Mouse (Mus musculus) embryo, embryonic 10.5 days (tissue): ENCODE measurements at regions not wholly inside any gene's neighbourhood (a gene's known extent, or its start where the extent isn't known, plus 50 kb on each side); places are given as distances from the start of the nearest gene placed in this dataset.

Experiments
- DNase-seq: peaks from one replicate; pipeline ENCODE4 v3.0.0-alpha.2; 2015; ENCODE audit warnings: low spot score

DNA sequence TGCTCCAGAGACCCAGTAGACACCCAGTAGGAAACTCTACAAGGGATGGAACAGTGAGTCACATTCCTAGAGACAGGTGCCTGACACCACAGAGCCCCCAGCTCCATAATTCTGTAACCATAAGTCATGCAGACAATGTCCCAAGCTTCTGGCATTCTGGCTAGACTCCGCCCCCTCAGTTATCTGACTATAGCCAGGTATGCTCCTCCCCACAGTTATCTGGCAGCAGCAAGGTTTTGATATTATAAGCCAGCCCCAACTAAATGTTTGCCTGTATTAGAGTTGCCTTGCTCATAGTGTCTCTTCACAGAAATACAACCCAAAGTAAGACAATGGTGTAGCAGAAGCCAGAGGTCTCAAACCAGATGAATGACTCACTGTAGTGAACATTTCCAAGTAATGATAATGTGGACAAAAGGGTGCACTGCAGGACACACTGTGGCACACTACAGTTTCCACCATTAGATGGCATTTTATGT is 121.4 kb upstream of the Otogl start:
- no peak for DNase-seq

DNA sequence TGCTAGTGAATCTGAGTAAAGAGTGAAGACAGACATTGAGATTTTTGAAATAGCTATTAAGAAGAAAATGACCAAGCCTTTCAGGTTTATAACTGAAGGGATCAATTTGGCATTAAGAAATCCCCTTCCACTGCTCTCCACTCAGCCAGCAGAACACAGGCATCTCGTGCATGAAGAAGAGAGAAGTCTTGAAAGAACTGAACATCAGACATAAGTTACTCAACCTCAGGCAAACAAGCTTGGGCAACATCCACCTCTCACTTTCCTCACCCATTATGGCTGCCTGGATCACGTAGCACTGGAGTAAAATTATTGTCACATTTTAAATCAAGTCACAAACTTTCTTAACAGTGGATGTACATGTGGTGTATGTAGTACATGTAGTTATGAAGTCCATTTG is 115.6 kb upstream of the Otogl start:
- no peak for DNase-seq

DNA sequence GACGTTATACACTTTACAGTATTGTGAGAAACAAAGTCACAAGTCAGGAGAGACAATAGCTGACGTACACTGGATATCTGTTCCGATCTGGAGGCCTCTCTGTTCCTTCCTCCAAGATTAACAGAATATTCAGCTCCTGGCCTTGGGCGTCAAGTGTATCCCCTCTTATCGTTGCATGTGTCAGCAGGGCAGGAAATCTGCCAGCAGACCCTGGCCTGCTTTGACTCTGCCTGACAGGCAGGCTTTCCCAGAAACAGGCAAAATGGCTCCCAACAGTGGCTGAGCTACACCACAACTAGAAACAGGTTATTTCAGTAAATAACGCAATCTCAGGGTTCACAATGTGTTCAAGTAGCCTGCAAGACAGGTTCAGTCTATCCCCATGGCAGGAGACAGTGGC is 112.3 kb upstream of the Otogl start:
- no peak for DNase-seq

DNA sequence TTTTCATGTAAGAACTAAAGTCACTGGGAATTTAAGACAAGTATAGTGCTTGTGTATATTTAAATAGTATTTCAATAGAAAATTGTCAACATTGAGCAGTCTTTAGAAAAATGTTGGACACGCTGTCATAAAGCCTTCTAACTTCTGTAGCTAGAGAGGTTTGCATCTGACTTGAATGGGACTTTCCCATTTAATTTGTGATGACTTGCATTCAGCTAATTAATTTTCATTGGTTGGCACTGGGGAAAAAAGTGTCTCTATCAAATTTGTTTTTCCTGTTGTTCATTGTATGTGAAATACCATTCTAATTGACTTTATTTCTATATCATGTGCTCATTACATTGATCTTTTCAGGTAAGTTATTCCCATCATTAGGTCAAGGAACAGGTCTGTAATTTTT is 104.6 kb upstream of the Otogl start:
- DNase-seq = no peak

DNA sequence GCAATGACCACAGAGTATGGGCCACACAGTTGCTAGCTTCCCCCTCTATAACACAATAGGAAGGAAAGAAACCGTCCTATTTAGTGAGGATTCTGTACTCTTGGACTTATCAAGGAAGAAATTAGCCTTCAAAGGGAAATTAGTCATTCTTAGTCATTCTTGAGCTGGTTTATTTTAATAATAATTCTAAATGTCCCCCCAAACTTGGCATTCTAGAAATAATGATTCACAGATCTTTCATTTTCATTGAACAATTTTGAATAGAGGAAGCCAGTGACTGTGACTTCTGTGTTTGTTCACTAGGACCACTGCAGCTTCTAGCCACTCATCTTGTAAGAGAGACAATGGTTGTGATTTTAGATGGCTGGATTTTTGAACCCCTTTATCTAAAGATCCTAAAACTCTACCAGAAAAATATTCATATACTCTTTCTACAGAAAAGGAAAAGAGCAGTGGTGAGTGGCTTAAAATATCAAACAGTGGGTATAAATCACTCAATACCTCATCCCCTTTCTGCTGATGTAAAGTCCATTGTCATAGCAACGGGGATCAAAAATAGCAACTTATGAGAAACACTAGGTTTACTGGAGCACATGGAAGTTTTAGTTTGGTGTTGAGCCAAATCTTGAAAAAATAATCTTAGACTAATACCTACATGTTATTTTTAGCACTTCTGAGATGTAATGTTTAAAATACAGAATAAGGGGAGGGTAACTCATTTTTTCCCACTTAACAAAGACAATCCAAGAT is 83.1 kb upstream of the Otogl start:
- DNase-seq = no peak

DNA sequence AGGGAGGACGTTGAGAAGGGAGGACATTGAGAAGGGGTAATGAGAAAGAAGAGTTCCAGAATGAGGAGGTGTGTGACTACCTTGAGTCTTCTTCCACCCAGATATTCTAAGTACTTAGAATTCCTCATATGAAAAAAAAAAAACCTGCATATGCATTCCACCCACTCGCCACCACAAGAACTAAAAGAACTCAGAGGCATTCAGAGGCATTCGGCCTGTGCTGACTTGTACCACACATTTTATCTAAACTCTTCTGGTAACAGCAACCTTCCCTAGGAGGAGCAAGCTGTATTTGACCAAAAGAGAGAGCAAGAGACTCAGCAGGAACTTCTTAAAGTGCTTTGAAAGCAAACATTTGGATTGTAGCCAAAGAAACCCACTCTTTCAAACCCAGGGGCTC is 80.7 kb upstream of the Otogl start:
- no peak for DNase-seq

DNA sequence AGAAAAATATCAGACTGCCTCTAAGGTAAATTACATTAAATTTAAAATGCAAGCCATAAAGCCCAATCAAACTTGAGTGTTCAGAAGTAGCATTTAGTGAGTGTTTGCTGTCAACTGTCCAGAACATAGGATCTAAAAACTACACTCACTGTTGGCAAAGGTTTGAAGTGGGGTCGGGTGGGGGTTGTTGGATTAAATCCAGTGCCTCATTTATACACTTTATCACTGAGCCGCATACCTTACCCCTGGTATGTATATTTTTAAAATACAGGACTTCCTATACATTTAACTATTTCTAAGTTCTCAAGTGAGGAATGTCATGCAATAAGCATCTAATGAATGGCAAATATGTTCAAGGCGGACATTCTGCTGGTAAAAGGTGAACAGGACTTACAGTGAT is 78.6 kb upstream of the Otogl start:
- DNase-seq = no peak

DNA sequence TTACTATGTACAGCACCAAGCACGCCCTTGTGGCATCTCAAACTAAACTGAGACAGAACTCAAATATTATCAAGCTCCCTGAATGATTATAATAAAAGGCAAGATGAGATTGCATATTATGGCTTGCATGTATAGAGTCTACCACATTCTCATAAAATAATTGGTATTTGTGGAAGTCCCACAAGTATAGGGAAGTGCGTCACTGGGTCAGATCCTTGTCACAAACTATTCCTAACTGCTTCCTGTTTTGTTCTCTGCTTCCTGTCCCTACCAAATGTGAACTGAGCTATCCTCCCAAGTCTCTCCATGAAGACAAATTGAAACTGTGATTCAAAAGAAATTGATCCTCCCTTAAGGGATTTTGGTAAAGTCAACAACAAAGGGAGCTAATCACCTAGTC is 78.0 kb upstream of the Otogl start:
- no peak for DNase-seq

DNA sequence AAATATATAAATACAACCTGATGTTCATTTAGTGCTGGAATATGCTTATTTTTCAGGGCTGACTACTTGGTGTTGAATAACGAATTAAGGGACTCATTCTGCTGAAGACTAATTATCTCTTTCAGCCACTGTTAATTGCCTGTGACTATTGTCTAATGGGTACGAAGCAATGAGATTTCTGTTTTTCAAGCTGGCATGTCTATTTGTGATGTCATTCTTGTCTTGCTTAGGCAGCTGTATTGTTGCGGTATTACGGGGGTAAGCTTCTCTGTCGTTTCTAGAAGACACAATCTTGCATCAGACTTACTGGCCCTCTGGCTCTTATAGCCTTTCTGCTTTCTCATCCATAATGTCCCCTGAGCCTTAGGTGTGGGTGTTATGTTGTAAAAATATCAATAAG is 70.7 kb upstream of the Otogl start:
- DNase-seq = no peak

DNA sequence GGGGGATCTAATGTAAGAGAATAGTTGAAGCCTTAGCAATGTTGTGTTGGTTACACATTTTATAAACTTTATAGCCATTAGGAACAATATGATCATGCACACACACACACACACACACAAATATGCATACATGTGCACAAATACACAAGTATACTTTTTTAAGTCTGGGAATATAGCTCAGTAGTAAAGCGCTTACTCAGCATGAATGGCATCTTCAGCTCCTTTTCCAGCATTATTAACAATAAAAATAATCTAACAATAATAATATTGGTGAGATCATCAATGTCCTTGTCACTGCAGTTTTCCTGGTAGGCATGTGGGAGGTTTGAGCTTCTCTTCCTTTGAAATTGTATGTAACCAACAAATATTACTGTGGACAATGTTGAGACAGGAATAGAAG is 70.1 kb upstream of the Otogl start:
- no peak for DNase-seq

DNA sequence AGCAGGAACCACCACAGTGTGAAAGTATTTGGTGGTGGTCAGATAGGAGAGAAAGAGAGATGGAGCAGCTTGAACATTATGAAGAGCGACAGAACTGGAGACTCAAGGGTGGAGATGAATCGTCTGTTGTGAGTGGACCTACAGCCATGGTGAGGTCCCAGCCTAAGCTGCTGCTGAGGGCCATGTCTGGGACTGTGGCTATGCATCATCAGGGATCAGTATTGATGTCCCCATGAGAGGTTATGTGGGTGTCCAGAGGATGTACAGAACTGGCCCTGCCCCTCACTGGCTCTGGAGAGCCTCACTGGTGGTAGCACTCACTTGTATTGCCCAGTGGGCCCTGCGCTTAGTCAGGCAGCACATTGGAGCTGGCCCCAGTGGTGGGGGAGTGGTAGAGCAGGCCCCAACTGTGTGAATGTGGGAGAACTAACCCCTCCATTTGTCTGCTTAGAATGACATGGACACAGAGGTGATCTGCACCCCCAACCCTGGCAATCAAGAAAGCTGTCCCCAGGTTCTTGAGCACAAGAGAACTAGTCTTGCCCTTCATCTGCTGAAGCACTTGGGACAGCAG is 64.5 kb upstream of the Otogl start:
- no peak for DNase-seq

DNA sequence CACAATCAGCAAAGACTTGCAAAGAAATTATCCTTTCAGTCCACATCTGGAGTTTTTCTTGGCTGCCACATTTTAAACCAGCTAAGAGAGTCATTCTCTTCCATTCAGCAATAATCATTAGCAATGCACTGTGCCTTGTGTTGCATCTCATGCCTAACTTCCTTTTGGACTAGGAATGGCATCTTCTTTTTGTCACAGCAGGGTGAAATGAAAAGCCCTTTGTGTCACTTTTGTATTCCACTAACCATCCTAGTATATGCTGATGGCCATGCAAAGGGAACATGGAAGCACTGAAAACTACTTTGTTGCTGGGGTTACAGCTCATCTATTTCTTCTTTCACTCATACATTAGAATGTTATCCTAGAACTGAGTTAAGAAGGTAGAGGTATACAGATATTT is 59.8 kb upstream of the Otogl start:
- peak; percentile 19 for DNase-seq

DNA sequence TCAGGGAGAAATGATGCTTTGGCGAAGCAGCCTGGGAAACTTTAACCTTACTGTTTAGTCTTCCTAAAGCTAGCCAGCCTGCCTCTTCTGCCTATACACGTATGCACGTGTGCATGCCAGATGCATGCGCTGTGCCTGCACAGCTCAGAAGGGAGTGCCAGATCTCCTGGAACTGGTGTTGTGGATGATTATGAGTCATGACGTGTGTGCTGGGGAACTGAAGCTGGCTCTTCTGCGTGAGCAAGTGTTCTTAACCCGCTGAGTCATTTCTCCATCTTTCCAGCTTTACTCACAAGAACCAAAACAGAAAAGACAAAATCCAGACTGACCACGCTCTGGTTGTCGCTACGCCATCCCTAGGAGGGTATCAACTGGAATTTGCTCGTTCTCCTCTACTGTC is 55.1 kb upstream of the Otogl start:
- no peak for DNase-seq

DNA sequence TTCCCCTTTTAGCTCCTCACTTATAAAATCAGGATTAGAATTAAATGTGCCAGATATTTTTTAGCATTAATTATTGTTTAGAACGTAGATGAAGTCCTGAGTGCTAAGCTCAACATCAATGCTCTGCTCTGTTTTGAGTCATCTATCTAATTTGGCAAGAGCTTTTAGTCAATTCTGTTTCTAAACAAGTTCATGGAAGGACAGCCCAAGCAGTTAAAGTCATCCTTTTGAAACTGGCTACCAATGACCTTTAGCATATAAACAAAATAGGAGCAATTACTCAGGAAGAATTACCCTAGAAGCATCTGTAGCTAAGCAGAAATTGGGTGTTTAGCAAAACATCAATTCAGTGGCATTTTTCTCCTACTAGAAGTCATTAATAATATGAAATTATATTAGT is 52.1 kb upstream of the Otogl start:
- no peak for DNase-seq

DNA sequence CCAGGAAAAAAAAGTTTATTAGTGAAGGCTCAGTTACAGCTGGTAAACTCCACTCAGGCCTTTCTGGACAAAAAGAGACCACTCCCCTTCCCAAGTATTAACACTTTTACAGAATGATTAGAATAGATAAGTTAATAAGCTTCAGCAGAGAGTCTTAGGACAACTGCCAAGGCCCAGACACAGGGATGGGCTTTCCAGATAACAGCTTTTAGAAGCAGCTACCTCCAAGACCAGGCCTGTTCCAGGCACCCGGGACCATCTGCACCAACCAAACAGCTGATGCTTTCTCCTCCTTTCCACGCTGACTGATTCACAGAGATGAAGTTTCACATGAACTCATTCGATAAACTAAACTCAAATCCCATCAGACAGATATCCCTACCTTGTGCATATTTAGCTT is 50.2 kb upstream of the Otogl start:
- DNase-seq = no peak
